Mouse (Mus musculus): ENCODE data around the gene H2afv. TPM values are rescaled to one million over a fixed set of nuclear protein-coding genes. Genes with fewer than 3 reads are reported as not detected.
A peak's percentile ranks its signal among the peaks of the same experiment; 100 is the strongest.

H2afv gene
- polyA plus RNA-seq, 2 experiments from 2014 or later, result 207 to 221 TPM

- ATAC-seq, result peak; percentile 58
These were observed 55.4 kb downstream of the H2afv start, which contains the start of gene Zmiz2 for GRCm38 (mm10) chr11:6388726-6389413. TSS of gene Zmiz2 (plus strand) at chr11:6389074.

DNA sequence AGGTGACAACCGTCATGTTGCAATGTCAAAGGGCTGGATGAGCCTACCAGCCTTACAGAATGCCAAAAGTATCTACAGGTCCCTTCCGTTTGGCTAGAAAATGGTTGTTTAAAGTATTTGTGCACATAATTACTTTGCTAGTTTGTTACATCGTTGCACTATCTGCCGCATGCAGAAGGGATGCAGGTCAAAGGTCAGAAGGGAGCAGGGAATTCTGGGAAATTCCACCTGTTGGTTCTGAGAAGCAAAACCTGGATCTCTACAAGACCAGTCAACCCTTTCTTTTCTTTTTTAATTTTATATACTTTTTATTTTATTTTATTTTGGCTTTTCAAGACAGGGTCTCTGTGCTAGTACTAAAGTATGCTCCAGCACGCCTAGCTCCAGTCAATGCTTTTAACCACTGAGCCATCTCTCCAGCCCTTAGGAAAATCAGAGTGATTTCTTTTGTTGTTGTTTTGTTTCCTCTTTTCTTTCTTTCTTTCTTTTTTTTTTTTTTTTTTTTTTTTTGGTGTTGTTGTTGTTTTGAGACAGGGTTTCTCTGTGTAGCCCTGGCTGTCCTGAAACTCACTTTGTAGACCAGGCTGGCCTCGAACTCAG is 56.0 kb downstream of the H2afv start:
- ATAC-seq, result no peak

DNA sequence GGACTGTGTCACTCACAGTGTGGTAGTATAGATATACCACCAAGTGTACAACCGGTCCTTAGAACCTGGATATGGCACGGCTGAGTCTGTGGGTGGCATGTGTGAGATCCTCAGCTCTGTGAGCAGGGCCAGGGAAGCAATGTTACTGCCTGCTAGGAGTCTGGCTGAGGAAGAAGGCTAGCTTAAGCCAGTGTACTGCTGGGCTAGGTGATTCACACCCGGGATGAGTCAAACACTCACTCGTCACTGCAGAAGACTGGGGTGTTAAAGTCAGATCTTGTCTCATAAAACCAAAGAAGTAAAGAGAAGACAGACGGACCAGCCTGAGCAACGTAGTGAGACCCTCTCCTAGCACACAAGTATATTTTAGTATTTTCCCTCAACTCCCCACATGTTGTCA is 63.3 kb downstream of the H2afv start:
- no peak for ATAC-seq

Other genes with a start within 250 kb of the H2afv start
- not detected for gene A730071L15Rik, start 244.4 kb downstream of the H2afv start, polyA plus RNA-seq (2017; shearing (Covaris generic))
- gene Nudcd3, start 244.0 kb downstream of the H2afv start, polyA plus RNA-seq (2017; shearing (Covaris generic)), result 10 to 100 TPM; 28.9 to 32.6 TPM
- gene Npc1l1, start 214.3 kb downstream of the H2afv start, polyA plus RNA-seq (2017; shearing (Covaris generic)), result not detected
- gene Ddx56, start 176.7 kb downstream of the H2afv start, polyA plus RNA-seq (2017; shearing (Covaris generic)), result 10 to 100 TPM; 81.0 to 91.5 TPM
- 10 to 100 TPM; 67.7 to 68.5 TPM for gene Tmed4, start 169.6 kb downstream of the H2afv start, polyA plus RNA-seq (2017; shearing (Covaris generic))
- 100 to 1,000 TPM; 121 to 141 TPM for gene Ogdh, start 152.8 kb downstream of the H2afv start, polyA plus RNA-seq (2017; shearing (Covaris generic))
- 10 to 100 TPM; 42.3 to 51.7 TPM for gene Zmiz2, start 55.4 kb downstream of the H2afv start, polyA plus RNA-seq (2017; shearing (Covaris generic))
- 1,000 to 10,000 TPM; 2,979 to 3,385 TPM for gene Ppia, start 29.0 kb downstream of the H2afv start, polyA plus RNA-seq (2017; shearing (Covaris generic))
- 10 to 100 TPM; 20.4 to 21.9 TPM for gene Purb, start 31.5 kb upstream of the H2afv start, polyA plus RNA-seq (2017; shearing (Covaris generic))
- 100 to 1,000 TPM; 138 to 145 TPM for gene Myo1g, start 76.5 kb upstream of the H2afv start, polyA plus RNA-seq (2017; shearing (Covaris generic))
- gene Ccm2, start 102.4 kb upstream of the H2afv start, polyA plus RNA-seq (2017; shearing (Covaris generic)), result 100 to 1,000 TPM; 136 TPM
- not detected for gene Nacad, start 161.6 kb upstream of the H2afv start, polyA plus RNA-seq (2017; shearing (Covaris generic))
- gene Tbrg4, start 181.6 kb upstream of the H2afv start, polyA plus RNA-seq (2017; shearing (Covaris generic)), result 10 to 100 TPM; 21.6 to 33.6 TPM
- not detected for gene Wap, start 194.2 kb upstream of the H2afv start, polyA plus RNA-seq (2017; shearing (Covaris generic))
- 1 to 10 TPM; 8.0 to 8.6 TPM for gene Ramp3, start 214.1 kb upstream of the H2afv start, polyA plus RNA-seq (2017; shearing (Covaris generic))

Data from activated CD4-positive, CD25-positive, alpha-beta regulatory T cell, adult 4 months (primary cell).